Mouse (Mus musculus): ENCODE data around the gene Rdh7.
A peak's percentile ranks its signal among the peaks of the same experiment; 100 is the strongest.
"Not testable (repeated sequence)": the region's sequence is repeated elsewhere in the genome, so short reads cannot be mapped to it uniquely, and the experiment has no call there.

The Rdh7 gene

GRCm38 (mm10) chr10:127891481-127891880, 2.9 kb upstream of the Rdh7 start:
- no peak for DNase-seq

GRCm38 (mm10) chr10:127886971-127887370, 1.6 kb downstream of the Rdh7 start:
- no peak for DNase-seq

GRCm38 (mm10) chr10:127886551-127886950, 2.1 kb downstream of the Rdh7 start:
- no peak for DNase-seq

GRCm38 (mm10) chr10:127881041-127881440, 7.6 kb downstream of the Rdh7 start:
- DNase-seq: no peak

GRCm38 (mm10) chr10:127879155-127879688, 9.4 kb downstream of the Rdh7 start:
- no peak for DNase-seq

GRCm38 (mm10) chr10:127878262-127879057, 10.2 kb downstream of the Rdh7 start:
- DNase-seq: no peak

- peak; percentile 12 for DNase-seq
Measured at GRCm38 (mm10) chr10:127877681-127878080, 10.9 kb downstream of the Rdh7 start.

GRCm38 (mm10) chr10:127872484-127872883, 16.1 kb downstream of the Rdh7 start:
- peak; percentile 16 for DNase-seq

- no peak for DNase-seq
Measured at GRCm38 (mm10) chr10:127866232-127866631, 22.4 kb downstream of the Rdh7 start, which contains the start of gene Rdh16f2. TSS of gene Rdh16f2 (plus strand) at chr10:127866474.

GRCm38 (mm10) chr10:127864931-127865330, 23.7 kb downstream of the Rdh7 start:
- DNase-seq: no peak

GRCm38 (mm10) chr10:127856376-127856775, 32.2 kb downstream of the Rdh7 start:
- DNase-seq: no peak

GRCm38 (mm10) chr10:127849628-127850027, 39.0 kb downstream of the Rdh7 start, which contains the start of gene Rdh19:
TSS of gene Rdh19 (plus strand) at chr10:127849928.
- DNase-seq: no peak

GRCm38 (mm10) chr10:127848089-127848488, 40.5 kb downstream of the Rdh7 start:
- DNase-seq: no peak

- DNase-seq: not testable (repeated sequence)
Measured at GRCm38 (mm10) chr10:127845945-127846344, 42.7 kb downstream of the Rdh7 start.

- DNase-seq: no peak
Measured at GRCm38 (mm10) chr10:127840776-127841175, 47.8 kb downstream of the Rdh7 start.

GRCm38 (mm10) chr10:127838539-127838938, 50.1 kb downstream of the Rdh7 start:
- DNase-seq: no peak

- not testable (repeated sequence) for DNase-seq
Measured at GRCm38 (mm10) chr10:127837793-127838192, 50.8 kb downstream of the Rdh7 start.

- no peak for DNase-seq
Measured at GRCm38 (mm10) chr10:127835292-127835691, 53.3 kb downstream of the Rdh7 start.

- not testable (repeated sequence) for DNase-seq
Measured at GRCm38 (mm10) chr10:127834186-127834585, 54.4 kb downstream of the Rdh7 start.
